Mouse (Mus musculus): Measurements from ENCODE around the gene 4931409K22Rik.

Gene 4931409K22Rik

GRCm38 (mm10) chr5:24556709-24557108, at the start of gene 4931409K22Rik:
TSS of gene 4931409K22Rik (minus strand) at chr5:24556809.
- DNase-seq (ENCODE audit: low spot score) = no peak

- DNase-seq (ENCODE audit: low spot score) = no peak
Measured at GRCm38 (mm10) chr5:24605980-24606665, 49.5 kb upstream of the 4931409K22Rik start.

DNA sequence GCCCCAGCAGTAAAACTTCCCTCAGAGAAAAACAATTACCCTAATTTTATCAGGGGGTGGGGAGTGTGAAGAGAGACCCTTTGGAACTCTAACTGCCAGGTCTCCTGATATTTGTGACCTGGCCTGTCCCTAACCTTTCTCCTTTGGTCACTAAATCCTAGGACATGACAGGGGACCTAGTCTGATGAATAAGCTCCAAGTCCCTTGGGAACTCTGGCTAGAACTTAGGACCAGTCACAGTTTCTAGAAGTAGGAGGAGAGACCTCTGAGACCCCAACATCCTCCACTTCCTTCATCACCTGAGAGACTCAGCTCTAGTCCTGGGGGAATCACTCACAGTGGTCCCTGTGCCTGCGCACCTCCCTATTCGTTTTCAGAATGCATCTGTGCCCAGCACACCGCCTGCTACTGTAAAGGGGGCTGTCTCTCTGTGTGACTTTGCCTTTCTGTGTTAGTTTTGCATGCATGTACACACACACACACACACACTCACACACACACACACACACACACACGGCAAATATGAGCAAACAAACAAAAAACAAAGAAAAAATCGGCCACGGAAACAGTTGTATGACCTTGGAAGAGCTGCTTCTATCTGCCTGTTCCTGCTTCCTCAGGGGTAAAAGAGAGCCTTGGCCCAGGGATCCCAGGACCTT, 48.8 kb upstream of the 4931409K22Rik start:
- no peak for DNase-seq (ENCODE audit: low spot score)

GRCm38 (mm10) chr5:24604656-24605100, 48.1 kb upstream of the 4931409K22Rik start:
- DNase-seq (ENCODE audit: low spot score) = no peak

GRCm38 (mm10) chr5:24604080-24604655, 47.6 kb upstream of the 4931409K22Rik start:
- no peak for DNase-seq (ENCODE audit: low spot score)

DNA sequence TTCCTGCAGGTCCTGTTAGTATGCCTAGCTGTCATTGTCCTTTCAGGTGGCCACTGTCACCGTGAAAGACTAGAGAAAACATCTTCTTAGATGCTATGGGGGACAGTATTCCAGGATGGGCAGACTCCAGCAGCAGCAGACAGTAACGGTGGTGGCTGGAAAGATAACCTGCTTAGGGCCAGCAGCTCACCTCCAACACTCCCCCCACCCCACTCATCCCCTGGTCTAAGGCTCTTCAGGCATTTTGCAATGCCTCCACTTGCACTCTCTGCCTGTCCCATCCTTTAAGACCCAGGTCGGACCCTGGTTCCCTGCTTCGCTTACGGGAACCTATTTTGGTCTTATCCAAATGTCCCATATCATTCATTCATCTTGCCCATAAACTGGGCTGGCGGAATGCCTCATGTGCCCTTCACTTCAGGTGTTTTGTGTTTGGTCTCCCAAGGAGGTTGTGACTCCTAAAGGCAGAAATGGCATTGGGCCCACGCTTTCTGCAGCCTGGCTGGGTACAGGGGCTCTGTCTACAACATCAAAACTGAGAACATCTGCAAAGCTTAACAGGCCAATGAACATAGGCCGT, 46.9 kb upstream of the 4931409K22Rik start:
- DNase-seq (ENCODE audit: low spot score) = no peak

GRCm38 (mm10) chr5:24602751-24603343, 46.2 kb upstream of the 4931409K22Rik start:
- DNase-seq (ENCODE audit: low spot score) = no peak

DNA sequence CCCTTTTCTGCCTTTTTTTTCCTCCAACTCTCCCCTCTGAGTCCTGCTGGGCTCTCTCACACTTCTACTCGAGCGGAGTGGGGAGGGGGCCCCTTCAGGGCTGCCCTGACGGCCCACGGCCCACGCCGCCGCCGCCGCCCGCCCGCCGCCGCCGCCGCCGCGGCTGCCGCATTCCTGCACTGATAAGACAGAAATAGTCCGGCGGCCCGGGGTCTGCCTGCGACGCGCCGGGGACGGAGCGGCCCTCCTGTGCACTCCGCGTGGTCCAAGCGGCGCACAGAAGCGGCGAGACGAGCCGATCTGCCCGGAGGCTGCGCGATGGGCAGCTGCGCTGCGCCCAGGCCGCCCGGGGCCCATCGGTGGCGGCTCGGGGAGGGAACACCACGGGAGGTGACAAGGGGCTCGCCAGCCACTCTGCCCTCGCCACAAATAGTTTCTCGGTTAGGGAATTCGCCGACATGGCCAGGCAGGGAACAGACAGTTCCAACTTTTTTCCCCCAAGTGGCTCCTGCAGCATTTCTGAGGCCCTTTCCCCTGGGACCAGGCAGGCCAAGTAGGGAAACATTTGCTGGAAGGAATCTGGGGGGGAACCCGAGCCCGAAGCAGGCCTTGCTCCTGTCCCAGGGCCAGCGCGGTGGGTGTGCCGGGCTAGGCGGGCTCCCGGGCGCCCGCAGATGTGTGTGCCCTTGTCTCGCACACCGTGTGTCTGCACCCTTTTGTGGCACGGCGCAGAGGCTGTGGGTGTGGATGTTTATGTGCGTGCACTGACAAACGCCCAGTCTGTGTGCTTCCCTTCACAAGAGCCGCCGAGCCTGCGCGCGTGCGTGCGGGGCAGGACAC, 45.5 kb upstream of the 4931409K22Rik start:
- DNase-seq (ENCODE audit: low spot score) = no peak

DNA sequence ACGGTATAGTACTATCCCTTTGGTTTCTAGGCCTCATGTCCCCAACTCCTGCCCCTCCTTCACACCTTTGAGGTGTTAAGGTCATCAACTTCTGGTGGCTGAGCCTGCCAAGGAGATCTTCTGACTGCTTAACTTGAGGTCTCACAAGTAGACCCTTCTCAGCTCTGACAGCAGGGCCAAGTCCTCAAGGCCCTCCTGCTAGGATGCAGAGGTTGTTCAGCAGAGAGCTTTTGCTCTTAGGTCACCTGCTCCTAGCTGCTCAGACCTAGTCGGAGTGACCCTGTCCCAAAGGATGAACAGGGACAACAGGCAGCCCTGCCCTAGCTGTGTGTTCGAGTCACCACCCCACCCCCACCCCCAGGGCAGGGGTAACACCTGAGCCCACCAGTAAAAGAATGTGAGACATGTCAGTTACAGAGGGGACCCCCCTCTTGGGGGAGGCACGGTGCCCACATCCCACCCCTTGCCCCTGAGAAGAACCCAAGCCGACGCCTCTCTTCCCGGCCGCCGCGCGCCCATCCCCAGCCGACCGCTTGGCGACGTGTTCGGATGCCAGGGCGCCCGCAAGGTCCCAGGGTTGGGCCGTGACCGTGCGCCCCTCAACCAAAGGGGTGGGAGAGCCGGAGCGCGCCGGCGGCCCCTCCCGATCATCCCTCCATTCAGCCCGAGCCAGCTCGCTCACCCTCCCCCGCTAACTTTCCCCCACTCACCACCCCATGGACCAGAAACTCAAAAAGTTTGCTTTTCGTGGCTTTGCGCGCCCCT, 44.6 kb upstream of the 4931409K22Rik start:
- no peak for DNase-seq (ENCODE audit: low spot score)

DNA sequence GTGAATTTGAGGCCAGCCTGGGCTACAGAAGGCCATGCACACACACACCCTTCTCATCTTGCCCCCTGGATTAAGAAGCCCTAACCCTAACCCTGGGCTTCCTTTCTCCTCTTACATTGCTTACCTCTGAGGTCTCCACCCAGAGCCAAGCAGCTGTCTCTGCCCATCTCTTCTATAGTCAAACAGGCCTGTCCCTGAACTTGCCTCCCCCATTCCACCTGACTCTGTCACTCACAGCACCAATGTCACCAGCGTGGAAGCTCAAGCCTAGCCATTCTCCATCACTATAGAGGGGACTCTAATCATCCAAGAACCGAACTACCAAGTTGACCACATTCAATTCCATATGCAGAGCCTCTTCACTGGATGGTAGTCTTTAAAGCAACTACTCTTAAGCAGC, 43.6 kb upstream of the 4931409K22Rik start:
- DNase-seq (ENCODE audit: low spot score) = no peak

GRCm38 (mm10) chr5:24599137-24599536, 42.5 kb upstream of the 4931409K22Rik start:
- DNase-seq (ENCODE audit: low spot score) = no peak

- DNase-seq (ENCODE audit: low spot score) = no peak
Measured at GRCm38 (mm10) chr5:24598570-24599006, 42.0 kb upstream of the 4931409K22Rik start.

GRCm38 (mm10) chr5:24597901-24598569, 41.4 kb upstream of the 4931409K22Rik start:
- no peak for DNase-seq (ENCODE audit: low spot score)

GRCm38 (mm10) chr5:24597221-24597728, 40.7 kb upstream of the 4931409K22Rik start:
- DNase-seq (ENCODE audit: low spot score) = no peak

DNA sequence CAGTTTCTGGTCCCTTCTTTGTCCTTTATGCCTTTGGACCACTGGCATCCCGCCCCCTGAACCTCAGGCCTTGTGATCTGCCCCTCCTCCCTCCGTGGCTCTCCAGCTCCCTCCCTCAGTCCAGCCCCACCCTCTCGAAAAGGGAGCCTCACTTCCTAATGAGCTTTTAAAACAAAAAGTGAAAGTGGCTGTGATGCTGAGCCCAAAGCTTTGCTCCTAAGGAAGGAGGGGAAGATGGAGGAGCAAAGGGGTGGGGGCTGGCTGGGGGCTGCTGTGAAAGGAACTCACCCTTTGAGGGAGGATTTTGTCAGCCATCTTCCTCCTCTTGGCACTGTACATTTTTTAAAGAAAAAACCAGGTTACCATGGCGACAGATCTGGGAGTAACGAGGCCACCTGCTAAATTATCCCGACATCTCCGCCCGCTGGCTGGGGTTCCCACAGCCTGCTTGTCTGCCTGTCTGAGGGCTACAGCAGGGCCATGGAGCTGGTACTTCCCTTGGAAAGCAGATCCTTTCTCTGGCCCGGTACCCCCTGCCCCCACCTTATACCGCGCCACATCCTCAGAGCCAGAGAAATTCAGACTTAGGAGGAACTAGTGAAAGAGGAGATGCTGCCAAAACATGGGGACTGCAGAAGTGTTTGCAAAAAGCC, 40.0 kb upstream of the 4931409K22Rik start:
- no peak for DNase-seq (ENCODE audit: low spot score)

DNA sequence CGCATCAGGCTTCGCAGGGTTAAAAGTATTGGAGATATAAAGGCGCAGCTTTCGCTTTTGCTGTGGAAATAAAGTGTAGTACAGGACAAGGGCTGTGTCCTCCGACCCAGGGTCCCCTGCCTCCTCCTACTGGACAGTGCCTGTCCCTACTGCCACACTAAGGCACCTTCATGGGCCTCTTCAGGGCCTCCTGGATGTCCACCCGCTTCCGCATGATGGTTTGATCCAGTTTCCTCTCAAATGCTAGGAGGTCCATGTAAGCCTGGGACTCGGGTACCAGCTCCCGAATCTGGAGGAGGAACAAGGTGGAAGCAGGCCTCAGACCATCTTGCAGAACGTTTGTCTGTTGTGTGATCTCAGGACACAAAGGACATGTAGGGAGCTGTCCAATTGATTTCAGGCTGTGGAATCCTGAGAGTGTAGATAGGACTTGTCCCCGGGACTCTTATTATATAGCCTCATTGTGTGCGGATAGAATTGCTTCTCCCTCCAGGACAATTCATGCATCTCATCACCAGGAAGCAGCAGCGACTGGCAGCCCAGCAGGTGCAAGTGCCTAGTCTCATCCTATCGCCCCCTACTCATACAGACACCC, 39.3 kb upstream of the 4931409K22Rik start:
- DNase-seq (ENCODE audit: low spot score) = no peak

- DNase-seq (ENCODE audit: low spot score) = no peak
Measured at GRCm38 (mm10) chr5:24595261-24595660, 38.7 kb upstream of the 4931409K22Rik start.

DNA sequence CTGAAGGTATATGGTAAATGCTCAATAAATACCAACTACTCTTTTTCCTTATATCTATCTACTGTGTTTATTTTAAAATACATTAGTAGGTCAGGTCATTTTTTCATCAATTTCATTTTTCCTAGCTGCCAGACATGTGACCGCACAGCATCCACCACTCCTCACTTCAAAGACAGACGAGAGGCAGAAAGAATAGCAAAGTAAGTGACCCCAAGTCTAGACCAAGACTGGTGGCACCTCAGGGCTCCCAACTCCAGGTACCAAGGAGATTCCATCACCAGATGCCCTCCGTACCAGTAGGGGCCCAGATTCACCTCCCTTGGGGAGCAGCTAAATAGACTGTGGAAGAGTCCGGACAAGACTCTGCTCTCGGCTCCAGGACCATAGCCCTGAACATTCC, 37.7 kb upstream of the 4931409K22Rik start:
- no peak for DNase-seq (ENCODE audit: low spot score)

GRCm38 (mm10) chr5:24593928-24594327, 37.3 kb upstream of the 4931409K22Rik start:
- DNase-seq (ENCODE audit: low spot score) = no peak

All from left cerebral cortex, adult 11 months (tissue).